Mouse (Mus musculus) urinary bladder, postnatal 36 days (tissue): ENCODE results near the gene Rabep1.

ENCODE experiments used
- DNase-seq, 2 experiments: peaks; one replicate each; pipeline ENCODE4 v3.0.0; 2022; ENCODE audit warnings: low spot score in 2 of 2, mixed read lengths in 1 of 2

Gene Rabep1

GRCm38 (mm10) chr11:70844559-70845456 is at the start of gene Rabep1:
Gene Rabep1 (plus strand): TSS chr11:70844778.
- peak; percentile 91 to 95 for DNase-seq

- DNase-seq = no peak
Measured at GRCm38 (mm10) chr11:70802208-70802864, 42.2 kb upstream of the Rabep1 start.

GRCm38 (mm10) chr11:70802865-70803261 is 41.7 kb upstream of the Rabep1 start:
- no peak for DNase-seq

- DNase-seq = no peak
Measured at GRCm38 (mm10) chr11:70803711-70804200, 40.8 kb upstream of the Rabep1 start.

GRCm38 (mm10) chr11:70804395-70804794 is 40.2 kb upstream of the Rabep1 start:
- DNase-seq = no peak

GRCm38 (mm10) chr11:70805641-70806175 is 38.9 kb upstream of the Rabep1 start:
- DNase-seq = no peak

GRCm38 (mm10) chr11:70806697-70807096 is 37.9 kb upstream of the Rabep1 start:
- no peak for DNase-seq

- DNase-seq = no peak
Measured at GRCm38 (mm10) chr11:70807630-70808029, 36.9 kb upstream of the Rabep1 start.

- no peak for DNase-seq
Measured at GRCm38 (mm10) chr11:70808101-70808500, 36.5 kb upstream of the Rabep1 start.

GRCm38 (mm10) chr11:70809011-70809410 is 35.6 kb upstream of the Rabep1 start:
- DNase-seq = no peak

- no peak for DNase-seq
Measured at GRCm38 (mm10) chr11:70811041-70811440, 33.5 kb upstream of the Rabep1 start.

- DNase-seq = no peak
Measured at GRCm38 (mm10) chr11:70811471-70812240, 32.9 kb upstream of the Rabep1 start.

GRCm38 (mm10) chr11:70812365-70812764 is 32.2 kb upstream of the Rabep1 start, which contains the start of gene Scimp:
Gene Scimp (minus strand): TSS chr11:70812586.
- DNase-seq = no peak

- no peak for DNase-seq
Measured at GRCm38 (mm10) chr11:70815071-70815470, 29.5 kb upstream of the Rabep1 start.

- DNase-seq = peak; percentile 29 to 31
Measured at GRCm38 (mm10) chr11:70815498-70816078, 29.0 kb upstream of the Rabep1 start.

- no peak for DNase-seq
Measured at GRCm38 (mm10) chr11:70816770-70817169, 27.8 kb upstream of the Rabep1 start.

GRCm38 (mm10) chr11:70820120-70820519 is 24.5 kb upstream of the Rabep1 start:
- no peak for DNase-seq

GRCm38 (mm10) chr11:70821728-70822591 is 22.6 kb upstream of the Rabep1 start:
- DNase-seq = peak in 1 of 2 experiments; percentile 52

- DNase-seq = no peak
Measured at GRCm38 (mm10) chr11:70826207-70826606, 18.4 kb upstream of the Rabep1 start.

GRCm38 (mm10) chr11:70828975-70829615 is 15.5 kb upstream of the Rabep1 start:
- DNase-seq = no peak
